Mouse (Mus musculus): ENCODE measurements around the gene Ccne1.

Gene Ccne1

GRCm38 (mm10) chr7:38094353-38094752, 13.0 kb downstream of the Ccne1 start:
- DNase-seq (ENCODE audit: low spot score in 2 of 2) = peak; percentile 80 to 81

- DNase-seq (ENCODE audit: low spot score in 2 of 2) = no peak
These were observed 14.2 kb downstream of the Ccne1 start for GRCm38 (mm10) chr7:38093101-38093500.

GRCm38 (mm10) chr7:38089930-38090675, 17.2 kb downstream of the Ccne1 start:
- peak; percentile 79 to 82 for DNase-seq (ENCODE audit: low spot score in 2 of 2)

DNA sequence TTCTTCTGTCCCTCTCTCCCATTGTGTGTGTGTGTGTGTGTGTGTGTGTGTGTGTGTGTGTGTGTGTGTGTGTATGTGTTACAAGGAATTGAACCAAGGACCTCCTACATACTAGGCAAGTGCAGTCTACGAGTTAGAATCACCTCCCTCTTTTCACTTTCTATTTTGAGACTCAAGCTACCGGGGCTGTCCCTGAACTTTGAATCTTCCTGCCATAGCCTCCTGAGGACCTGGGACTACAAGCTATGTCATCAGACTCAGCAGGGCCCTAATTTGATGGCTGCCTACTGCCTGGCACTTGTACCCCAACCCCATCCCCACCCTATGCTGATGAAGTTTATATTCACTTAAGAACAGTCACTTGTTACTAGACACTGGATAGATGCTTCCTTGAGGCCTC, 18.9 kb downstream of the Ccne1 start:
- DNase-seq (ENCODE audit: low spot score in 2 of 2) = peak in 1 of 2 experiments; percentile 36

DNA sequence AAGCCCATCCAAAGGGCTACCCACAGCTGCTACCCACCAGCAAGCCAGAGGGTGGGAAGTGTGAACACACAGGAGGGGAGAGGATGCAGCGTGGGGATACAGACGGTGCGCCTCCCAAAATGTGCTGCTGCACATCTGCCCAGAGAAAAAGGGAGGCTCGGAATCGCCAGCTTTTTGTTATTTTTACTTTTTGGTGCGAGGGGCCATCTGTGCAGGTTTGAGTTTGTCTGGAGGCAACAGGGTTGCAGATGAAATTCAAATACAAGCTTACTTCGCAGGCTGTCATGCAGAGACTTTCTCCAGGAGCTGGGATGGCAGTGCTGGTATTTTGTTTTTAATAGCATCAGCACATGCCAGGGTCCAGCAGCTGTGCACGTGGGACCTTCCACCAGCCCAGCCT, 19.5 kb downstream of the Ccne1 start:
- DNase-seq (ENCODE audit: low spot score in 2 of 2) = no peak

DNA sequence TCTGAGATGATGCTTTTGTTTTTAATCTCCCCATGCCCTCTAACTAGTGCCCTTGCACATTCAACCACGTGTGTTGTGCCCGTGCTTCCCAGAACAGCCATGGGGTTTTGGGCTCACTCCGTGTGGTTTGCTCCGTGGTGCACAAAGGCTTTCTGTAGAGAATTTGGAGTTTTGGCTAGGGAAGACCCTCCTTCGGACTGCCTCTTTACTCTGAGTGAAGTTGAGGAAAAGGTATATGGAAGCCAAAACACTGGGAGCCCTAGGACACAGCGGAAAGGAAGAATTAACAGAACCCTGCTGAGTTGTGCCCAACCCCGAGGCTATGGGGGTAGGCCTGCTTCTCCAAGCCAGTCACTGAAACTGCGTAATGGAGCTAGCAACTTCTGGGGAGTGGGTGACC, 20.9 kb downstream of the Ccne1 start:
- DNase-seq (ENCODE audit: low spot score in 2 of 2) = no peak

DNA sequence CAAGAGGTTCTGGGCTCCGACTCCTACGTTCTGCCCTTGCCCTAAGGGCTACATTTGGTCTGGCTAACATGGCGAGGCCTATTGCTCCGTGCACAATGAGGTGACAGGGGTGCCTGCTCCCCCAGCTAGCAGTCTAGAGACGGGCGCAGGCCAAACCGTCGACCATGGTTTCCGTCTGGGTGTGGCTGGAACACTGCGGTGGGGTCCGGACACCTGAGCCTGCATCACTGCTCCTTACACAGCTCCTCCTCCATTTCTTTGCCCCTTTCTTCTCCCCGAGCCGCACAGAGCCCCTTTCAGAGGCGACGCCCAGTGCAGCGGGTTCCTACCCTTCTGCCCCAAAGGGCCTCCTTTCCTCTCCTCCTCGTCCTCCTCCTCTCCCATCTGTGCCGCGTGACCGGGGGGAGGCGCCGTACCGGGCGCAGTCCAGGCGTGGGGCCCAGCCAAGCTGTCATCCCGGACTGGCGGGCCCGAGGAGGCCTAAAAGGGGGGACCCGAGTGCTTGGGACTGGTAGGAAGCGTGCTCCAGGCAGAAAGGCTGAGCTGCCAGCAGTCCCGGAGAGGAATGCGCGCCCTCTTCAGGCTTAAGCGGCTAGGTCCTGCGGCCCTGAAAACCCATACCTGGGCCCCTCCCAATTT, 21.6 kb downstream of the Ccne1 start:
- DNase-seq (ENCODE audit: low spot score in 2 of 2) = peak; percentile 65 to 70

DNA sequence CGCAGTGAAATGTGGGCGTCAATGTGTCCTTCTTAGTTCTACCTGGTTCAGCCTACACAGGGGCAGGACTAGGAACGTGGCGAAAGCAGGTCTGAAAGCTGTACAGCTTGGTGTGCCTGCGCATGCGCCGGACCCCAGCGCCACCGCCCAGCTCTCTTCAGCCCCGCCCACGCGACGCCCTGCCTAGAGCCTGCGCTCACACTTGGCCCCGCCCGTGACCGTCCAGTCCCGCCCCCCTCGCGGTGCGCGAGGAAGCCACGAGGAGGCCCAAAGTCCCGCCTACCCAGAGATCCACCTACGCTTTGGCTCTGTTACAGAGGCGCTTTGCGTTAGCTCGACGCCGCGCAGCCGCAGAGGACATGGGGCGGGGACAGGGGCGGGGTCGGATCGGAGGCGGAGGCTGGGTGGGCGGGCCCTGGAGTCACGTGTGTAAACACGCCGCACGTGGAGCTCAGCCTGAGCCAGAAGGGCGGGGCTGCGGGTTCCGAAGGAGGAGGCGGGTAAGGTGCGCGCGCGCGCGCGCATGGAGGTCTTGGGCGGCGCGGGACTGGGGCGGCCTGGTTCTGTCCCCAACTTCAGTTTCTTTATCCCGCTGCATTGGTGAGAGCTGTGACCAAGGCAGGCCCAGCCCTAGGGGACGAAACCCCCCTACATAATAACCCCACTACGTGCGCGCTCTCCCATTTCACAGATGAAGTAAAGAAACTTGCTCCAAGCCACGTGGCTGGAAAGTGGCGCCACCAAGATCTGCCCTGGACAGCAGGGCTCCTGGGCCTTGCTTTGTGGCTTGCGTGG, 22.4 kb downstream of the Ccne1 start:
- DNase-seq (ENCODE audit: low spot score in 2 of 2) = peak; percentile 100

DNA sequence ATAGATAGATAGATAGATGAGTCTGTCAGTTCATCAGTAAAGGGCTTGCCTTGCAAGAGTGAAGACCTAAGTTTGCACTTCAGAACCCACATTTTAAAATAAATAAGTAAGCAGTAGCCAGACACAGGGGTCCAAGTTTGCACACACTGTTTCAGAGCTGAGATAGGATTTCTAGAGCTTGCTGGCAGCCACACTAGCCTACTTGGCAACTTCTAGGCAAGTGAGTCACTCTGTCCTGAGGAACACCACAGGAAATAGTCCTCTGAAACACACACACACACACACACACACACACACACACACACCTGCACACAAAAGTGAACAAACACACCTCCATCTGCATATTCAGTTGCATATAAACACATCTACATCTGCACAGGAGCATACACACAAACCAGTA, 24.4 kb downstream of the Ccne1 start:
- DNase-seq (ENCODE audit: low spot score in 2 of 2) = no peak

GRCm38 (mm10) chr7:38077189-38077588, 30.1 kb downstream of the Ccne1 start:
- DNase-seq (ENCODE audit: low spot score in 2 of 2) = no peak

DNA sequence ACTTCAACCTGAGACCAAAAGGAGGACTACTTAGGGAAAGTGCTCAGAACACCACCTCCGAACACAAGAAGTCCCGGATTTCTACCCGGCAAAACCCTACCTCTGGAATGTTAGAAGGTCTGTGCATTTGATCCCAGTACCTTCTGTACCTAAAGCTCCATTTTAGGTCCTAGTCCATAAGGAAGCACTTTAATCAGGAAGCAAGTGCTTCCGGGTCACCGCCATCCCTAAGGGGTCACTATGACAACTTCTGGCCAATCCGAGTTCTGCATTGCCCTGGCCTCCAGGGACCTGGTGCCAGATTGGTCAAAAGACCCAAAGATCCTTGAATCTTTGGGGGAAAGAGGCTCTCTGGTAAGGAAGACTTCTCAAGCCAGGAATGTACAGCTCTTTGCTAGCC, 31.8 kb downstream of the Ccne1 start:
- DNase-seq (ENCODE audit: low spot score in 2 of 2) = no peak

DNA sequence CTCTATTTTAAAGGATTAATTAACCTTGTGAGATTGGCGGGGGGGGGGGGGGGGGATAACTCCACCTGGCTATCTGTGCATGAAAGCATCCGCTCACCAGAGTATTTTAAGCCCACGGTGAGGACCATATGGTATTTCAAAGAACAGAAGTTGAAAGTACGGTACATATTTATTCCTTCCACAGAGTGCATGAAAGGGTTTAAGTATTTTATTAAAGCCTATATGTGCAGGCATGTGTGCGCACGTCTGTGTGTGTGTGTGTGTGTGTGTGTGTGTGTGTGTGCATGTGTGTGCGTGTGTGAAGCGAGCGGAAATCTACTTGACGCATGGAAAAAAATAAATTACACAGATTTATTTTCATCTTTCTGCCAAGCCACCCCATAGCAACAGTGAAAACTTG, 32.4 kb downstream of the Ccne1 start:
- no peak for DNase-seq (ENCODE audit: low spot score in 2 of 2)

- DNase-seq (ENCODE audit: low spot score in 2 of 2) = no peak
These were observed 32.8 kb downstream of the Ccne1 start for GRCm38 (mm10) chr7:38074514-38074913.

GRCm38 (mm10) chr7:38073782-38074181, 33.6 kb downstream of the Ccne1 start:
- DNase-seq (ENCODE audit: low spot score in 2 of 2) = no peak

DNA sequence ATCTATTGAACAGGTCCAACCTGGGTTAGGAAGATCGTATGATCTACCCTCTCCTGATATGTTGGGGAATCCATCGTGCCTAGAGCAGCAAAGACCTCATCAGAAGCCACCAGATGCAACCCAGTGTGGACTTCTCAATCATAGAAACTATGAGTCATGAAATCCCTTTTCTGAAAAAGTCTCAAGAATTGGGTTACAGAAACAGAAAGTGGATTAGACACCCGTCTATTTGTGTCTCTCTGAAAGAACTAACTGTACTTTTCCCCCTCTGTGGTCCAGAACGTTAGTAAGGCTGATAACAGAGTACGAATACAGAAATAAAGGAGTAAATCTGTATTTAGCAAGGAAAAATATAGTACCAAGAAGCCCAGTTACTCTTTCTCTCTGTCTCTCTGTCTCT, 36.3 kb downstream of the Ccne1 start:
- no peak for DNase-seq (ENCODE audit: low spot score in 2 of 2)

GRCm38 (mm10) chr7:38070663-38071062, 36.7 kb downstream of the Ccne1 start:
- DNase-seq (ENCODE audit: low spot score in 2 of 2) = no peak

DNA sequence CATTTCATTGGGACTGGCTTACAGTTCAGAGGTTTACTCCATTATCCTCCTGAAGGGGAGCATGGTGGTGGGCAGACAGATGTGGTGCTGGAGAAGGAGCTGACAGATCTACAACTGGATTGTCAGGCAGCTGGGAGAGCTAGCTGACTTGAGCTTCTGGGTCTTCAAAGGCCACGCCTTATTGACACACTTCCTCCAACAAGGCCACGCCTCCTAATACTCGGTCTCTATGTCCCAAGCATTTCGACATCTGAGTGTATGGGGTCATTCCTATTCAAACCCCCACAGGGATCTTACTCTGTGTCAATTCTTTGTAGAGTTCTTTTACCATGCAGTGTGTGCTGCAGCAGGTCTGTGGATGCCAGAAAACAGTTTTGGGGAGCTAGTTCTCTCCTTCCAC, 42.9 kb downstream of the Ccne1 start:
- no peak for DNase-seq (ENCODE audit: low spot score in 2 of 2)

GRCm38 (mm10) chr7:38061060-38061970, 46.0 kb downstream of the Ccne1 start:
- peak; percentile 73 to 76 for DNase-seq (ENCODE audit: low spot score in 2 of 2)

DNA sequence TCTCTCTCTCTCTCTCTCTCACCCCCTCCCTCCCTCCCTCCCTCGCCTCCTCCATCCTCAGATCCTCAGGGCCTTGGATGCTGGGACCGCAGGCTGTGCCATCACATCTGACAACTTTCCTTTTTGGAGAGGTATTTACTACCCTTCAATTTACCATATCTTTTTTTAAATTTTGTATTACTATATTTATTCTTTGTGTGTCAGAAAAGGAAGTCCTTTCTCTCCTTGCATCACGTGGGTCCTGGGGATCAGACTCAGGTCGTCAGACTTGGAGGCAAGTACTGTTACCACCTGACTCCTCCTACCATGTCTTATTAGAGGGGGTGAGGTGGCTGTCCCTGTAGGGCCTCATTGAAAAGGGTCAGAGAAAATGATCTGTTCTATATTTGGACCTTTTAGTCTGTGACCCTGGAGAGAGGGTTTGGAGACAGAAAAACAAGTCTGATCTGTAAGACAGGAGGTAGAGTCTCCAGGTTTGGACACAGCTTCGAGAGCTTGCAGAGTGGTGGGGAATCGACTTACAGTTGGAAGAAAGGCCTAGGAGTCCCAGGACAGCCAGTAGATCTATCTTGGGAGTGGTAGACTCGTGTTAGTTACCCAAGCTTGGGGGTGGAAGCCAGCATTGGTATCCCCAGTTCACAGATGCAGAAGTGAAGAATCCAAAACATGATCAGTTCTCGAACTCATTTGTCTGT, 47.6 kb downstream of the Ccne1 start:
- no peak for DNase-seq (ENCODE audit: low spot score in 2 of 2)

DNA sequence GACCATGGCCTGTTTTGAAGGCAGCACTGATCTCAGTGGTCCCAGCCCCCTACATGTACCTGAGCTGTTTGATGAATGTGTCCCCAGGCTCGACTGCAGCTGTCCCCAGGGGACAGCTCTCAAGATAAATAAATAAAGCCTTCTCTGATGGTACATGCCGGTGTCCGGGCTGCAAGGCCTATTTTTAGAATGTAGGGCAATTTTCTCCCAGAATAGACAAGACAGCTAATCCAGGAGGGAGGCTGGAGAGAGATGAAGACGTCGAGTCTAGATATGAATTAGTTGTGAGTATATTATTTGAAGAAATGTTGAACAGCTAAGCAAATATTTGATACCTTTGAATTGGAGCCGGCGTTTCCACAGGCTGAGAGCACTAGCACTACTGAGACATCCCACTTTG, 48.2 kb downstream of the Ccne1 start:
- no peak for DNase-seq (ENCODE audit: low spot score in 2 of 2)

DNA sequence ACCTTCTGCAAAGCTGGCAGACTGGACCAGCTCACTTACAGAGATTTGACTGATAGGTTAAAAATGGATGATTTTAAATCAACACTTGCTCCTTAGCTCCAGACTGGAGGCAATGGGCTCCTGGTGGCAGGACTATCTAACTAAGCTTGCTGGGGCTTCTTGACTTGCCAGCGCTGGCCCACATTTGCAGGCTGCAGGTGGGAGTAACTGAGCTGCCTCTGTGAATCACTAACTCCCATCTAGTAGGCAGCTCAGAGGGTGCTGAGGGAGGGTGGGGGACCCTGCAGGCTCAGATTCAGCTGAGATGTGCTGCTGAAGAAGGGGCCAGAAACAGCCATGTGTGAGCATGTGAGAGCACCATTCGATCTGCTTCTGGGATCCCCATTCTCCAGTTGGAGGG, 51.3 kb downstream of the Ccne1 start:
- DNase-seq (ENCODE audit: low spot score in 2 of 2) = no peak

Data from spleen, postnatal 36 days (tissue).